Mouse (Mus musculus) limb, embryonic 14.5 days (tissue): ENCODE data around the gene Kansl1. TPM values are rescaled to one million over a fixed set of nuclear protein-coding genes. Genes with fewer than 3 reads are reported as not detected.

Experiments
- ATAC-seq: fragments of 200-750 bp; cut with Nextera tagmentation; 2 replicates; pipeline ENCODE4 v1.8.0; 2017; ENCODE audit warnings: low read depth, moderate number of reproducible peaks, moderate TSS enrichment; ENCODE audit not compliant: low FRiP score
- DNase-seq: peaks from one replicate; pipeline ENCODE4 v3.0.0-alpha.2; 2015; ENCODE audit warnings: low spot score
- H3K27ac ChIP-seq: fragments of 300-500 bp; sonication (generic); replicated peaks from 2 replicates; pipeline ENCODE4 v1.5.1; 2014; ENCODE audit warnings: low read depth, mild to moderate bottlenecking, low read length, moderate library complexity, mixed read lengths
- H3K27me3 ChIP-seq: fragments of 300-500 bp; sonication (generic); 2 replicates; pipeline ENCODE4 v1.6.1; 2014; ENCODE audit warnings: low read length, mixed read lengths; ENCODE audit not compliant: control insufficient read depth, insufficient read depth
- H3K36me3 ChIP-seq: fragments of 300-500 bp; sonication (generic); 2 replicates; pipeline ENCODE4 v1.6.1; 2014; ENCODE audit warnings: mild to moderate bottlenecking, low read length, moderate library complexity, mixed read lengths; ENCODE audit not compliant: control insufficient read depth, insufficient read depth
- H3K4me1 ChIP-seq: fragments of 300-500 bp; sonication (generic); 2 replicates; pipeline ENCODE4 v1.6.1; 2014; ENCODE audit warnings: antibody characterized with exemption, low read length, mixed read lengths; ENCODE audit not compliant: control insufficient read depth, insufficient read depth
- H3K4me2 ChIP-seq: fragments of 300-500 bp; sonication (generic); replicated peaks from 2 replicates; pipeline ENCODE4 v1.6.1; 2014; ENCODE audit warnings: low read depth, mild to moderate bottlenecking, low read length, moderate library complexity; ENCODE audit not compliant: severe bottlenecking
- H3K4me3 ChIP-seq: fragments of 300-500 bp; sonication (generic); replicated peaks from 2 replicates; pipeline ENCODE4 v1.5.1; 2014; ENCODE audit warnings: low read length
- H3K9ac ChIP-seq: fragments of 300-500 bp; sonication (generic); 2 replicates; pipeline ENCODE4 v1.6.1; 2014; ENCODE audit warnings: mild to moderate bottlenecking, low read depth, low read length, moderate library complexity; ENCODE audit not compliant: severe bottlenecking
- H3K9me3 ChIP-seq: fragments of 300-500 bp; sonication (generic); 2 replicates; pipeline ENCODE4 v1.6.1; 2016; ENCODE audit warnings: low read length; ENCODE audit not compliant: control insufficient read depth
- POLR2A ChIP-seq: fragments of 200-500 bp; IDR thresholded peaks from 2 replicates; pipeline ENCODE4 v1.8.0; 2012; ENCODE audit warnings: inconsistent platforms, mild to moderate bottlenecking, moderate library complexity, borderline replicate concordance; ENCODE audit not compliant: insufficient read depth, insufficient read length; ENCODE audit errors: extremely low read depth
- WGBS: fragments of 180-500 bp; shearing (Covaris S2); extraction: QIAGEN DNeasy Blood & Tissue Kit; methylation state at CpG from one replicate; pipeline ENCODE4 v1.1.7; 2014; 5-methylcytosine and 5-hydroxymethylcytosine counted together
- polyA plus RNA-seq, 2 experiments: library from polyadenylated mRNA; depleted of rRNA in 1 of 2; stranded (reverse) in 1 of 2; unstranded in 1 of 2; fragments of >200 nt; fragmentation: Nextera tagmentation in 1 of 2; extraction: Ambion mirVana in 1 of 2; gene quantifications; 2 replicates each; pipeline versions ENCODE4 v1.2.1 to v1.2.3; 2012 to 2014

The Kansl1 gene
- polyA plus RNA-seq, 2 experiments = 27.0 to 91.7 TPM

GRCm38 (mm10) chr11:104443359-104443758, 25.3 kb downstream of the Kansl1 start:
- H3K9ac ChIP-seq = peak overlapping the region; percentile 99
- H3K4me2 ChIP-seq = peak overlapping the region; percentile 54
- H3K36me3 ChIP-seq = no peaks in the 10 kb centered on the region
- WGBS = 56% methylated on average over 2 of the region's 2 CpGs
- ATAC-seq (no peak), DNase-seq (no peak)
- H3K27me3 ChIP-seq = no peaks in the 10 kb centered on the region
- H3K4me3 ChIP-seq = peak overlapping the region; percentile 88
- H3K4me1 ChIP-seq = peaks cover 6% of the 10 kb centered on the region
- H3K9me3 ChIP-seq = no peaks in the 10 kb centered on the region
- peak overlapping the region; percentile 100; the same call in 1 of the 2 replicates for H3K27ac ChIP-seq
- TF ChIP-seq POLR2A = no peak

DNA sequence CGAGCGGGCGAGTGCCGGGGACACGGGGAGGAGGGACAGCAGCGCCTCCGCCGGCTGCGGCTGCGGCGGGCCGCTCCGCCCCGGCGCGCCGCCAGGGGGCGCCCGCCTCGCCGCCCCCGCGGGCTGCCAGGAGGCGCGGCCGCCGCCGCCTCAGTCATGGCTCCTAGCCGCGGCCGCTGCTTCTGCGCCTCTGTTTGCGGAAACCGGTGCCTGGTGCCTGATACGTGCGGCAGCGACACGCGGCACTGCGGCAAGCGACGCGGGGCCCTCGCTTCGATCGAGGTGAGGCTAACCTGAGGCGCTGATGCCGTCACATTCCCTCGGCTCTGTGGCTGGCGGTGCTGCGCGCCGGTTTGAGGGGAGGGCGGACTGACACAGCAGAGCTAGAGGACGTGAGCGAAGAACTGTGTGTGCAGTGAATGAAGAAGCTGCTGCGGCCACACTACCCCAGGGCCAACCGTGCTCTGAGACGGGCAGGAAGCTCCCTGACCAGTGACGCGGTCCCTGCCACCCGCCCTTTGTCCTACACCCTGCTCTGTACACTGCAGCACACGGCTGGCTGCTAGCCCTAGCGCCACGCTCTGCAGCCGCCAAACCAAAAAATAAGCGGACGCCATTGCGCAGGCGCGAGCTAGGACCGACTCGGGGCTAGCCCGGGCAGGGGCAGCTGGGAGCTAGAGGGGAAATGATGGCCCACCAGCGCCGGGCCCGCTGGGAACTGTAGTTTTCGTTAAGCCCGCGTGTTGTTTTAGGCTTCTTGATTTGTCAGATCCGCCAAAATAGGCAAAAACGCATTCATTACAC, 26.1 kb downstream of the Kansl1 start:
- DNase-seq (peak; percentile 93), ATAC-seq (peak; percentile 88)
- no peaks in the 10 kb centered on the region for H3K36me3 ChIP-seq
- H3K4me2 ChIP-seq = peak overlapping the region; percentile 54
- WGBS = 1% methylated on average over 70 of the region's 82 CpGs
- TF ChIP-seq POLR2A = peak; percentile 73; the same call in 1 of the 2 replicates
- H3K9ac ChIP-seq = peak overlapping the region; percentile 99
- H3K27me3 ChIP-seq = no peaks in the 10 kb centered on the region
- H3K4me1 ChIP-seq = peaks cover 9% of the 10 kb centered on the region
- peak overlapping the region; percentile 100 for H3K27ac ChIP-seq
- H3K9me3 ChIP-seq = no peaks in the 10 kb centered on the region
- peak overlapping the region; percentile 88 for H3K4me3 ChIP-seq

- WGBS = under 1% methylated on average over 25 of the region's 92 CpGs
Measured at GRCm38 (mm10) chr11:104441475-104442332, 27.0 kb downstream of the Kansl1 start.

GRCm38 (mm10) chr11:104440521-104441474, 27.9 kb downstream of the Kansl1 start:
- Histone ChIP-seq H3K4me3 (peak overlapping the region; percentile 88), H3K4me2 (peak overlapping the region; percentile 54), H3K4me1 (peaks cover 9% of the 10 kb centered on the region), H3K9ac (peak overlapping the region; percentile 99), H3K27ac (peak overlapping the region; percentile 100), H3K27me3 (no peaks in the 10 kb centered on the region), H3K9me3 (no peaks in the 10 kb centered on the region), H3K36me3 (no peaks in the 10 kb centered on the region)
- ATAC-seq = no peak
- TF ChIP-seq POLR2A = no peak
- under 1% methylated on average over 20 of the region's 20 CpGs for WGBS
- DNase-seq = peak; percentile 15

More at GRCm38 (mm10) chr11:104441475-104442332, 27.0 kb downstream of the Kansl1 start:
- peaks cover 9% of the 10 kb centered on the region for H3K4me1 ChIP-seq
- no peaks in the 10 kb centered on the region for H3K36me3 ChIP-seq
- TF ChIP-seq POLR2A = 0 out of 2 replicates have a peak, but pooled peaks have one; percentile 19
- H3K27ac ChIP-seq = peak overlapping the region; percentile 100
- peak overlapping the region; percentile 88 for H3K4me3 ChIP-seq
- H3K9ac ChIP-seq = peak overlapping the region; percentile 99
- DNase-seq = peak; percentile 76
- no peaks in the 10 kb centered on the region for H3K27me3 ChIP-seq
- peak overlapping the region; percentile 54; the same call in 1 of the 2 replicates for H3K4me2 ChIP-seq
- H3K9me3 ChIP-seq = no peaks in the 10 kb centered on the region
- ATAC-seq = peak; percentile 62
